Mouse (Mus musculus): ENCODE measurements at regions not wholly inside any gene's neighbourhood (a gene's known extent, or its start where the extent isn't known, plus 50 kb on each side); places are given as distances from the start of the nearest gene placed in this dataset.

DNA sequence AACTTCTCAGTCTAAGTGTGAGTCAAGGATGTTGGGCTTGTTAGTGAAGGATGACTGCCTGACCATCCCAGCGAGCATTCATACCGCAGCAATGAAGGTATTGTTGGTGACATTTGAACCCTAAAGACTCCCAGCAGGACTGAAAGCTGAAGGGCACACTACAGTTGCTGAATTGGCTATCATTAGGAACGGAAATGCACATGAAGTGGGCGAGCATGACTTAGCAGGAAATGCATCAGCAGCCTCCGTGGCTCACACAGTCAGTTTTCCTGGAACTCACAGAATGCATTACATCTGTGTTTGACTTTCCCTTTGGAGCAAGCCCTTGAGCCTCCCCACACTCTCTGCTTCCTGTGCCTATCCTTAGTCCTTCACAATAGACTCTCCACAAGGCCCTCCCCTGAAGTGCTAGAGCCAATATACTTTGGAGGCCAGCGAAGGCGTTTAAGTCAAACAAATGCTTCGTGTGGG, 63.9 kb downstream of the Tmco5 start:
- peak; percentile 15 for DNase-seq (ENCODE audit: low spot score)

DNA sequence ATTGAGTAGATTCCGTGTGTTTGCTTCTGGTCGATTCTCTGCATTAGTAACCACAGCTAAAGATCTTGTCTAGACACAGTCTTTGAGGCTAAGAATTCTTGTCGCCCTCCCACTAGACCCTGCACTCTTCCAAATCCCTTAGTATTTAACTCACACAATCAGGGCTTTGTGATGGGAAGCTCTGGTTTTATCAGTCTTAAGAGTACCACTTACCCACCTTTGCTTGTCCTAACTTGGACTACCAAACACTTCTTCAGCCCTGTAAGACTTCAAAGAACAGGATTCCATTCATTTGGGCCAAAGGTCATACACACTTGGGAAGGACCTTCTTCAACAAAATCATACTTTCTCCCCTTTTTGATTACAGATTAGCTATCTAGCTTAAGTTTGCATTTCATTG, 70.0 kb downstream of the Tmco5 start:
- no peak for DNase-seq (ENCODE audit: low spot score)

DNA sequence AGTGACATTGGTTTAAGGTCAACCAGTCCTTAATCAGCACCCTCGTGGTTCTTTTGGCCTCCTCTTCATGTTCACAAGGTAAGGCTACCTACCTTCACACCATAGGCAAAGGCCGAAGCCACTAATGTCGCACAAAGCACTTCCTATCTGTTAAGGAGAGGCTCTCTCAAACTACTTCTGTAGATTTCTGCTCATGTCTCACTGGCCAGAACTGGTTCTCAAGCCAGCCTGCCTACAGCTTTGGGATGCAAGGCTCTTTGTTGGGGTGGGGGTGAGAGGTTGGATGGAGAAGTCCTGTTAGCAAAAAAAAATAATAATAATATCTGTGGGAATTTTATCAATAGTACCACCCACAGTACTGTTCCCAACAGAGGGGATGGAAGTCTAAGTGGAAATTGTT, 71.2 kb downstream of the Tmco5 start:
- no peak for DNase-seq (ENCODE audit: low spot score)

DNA sequence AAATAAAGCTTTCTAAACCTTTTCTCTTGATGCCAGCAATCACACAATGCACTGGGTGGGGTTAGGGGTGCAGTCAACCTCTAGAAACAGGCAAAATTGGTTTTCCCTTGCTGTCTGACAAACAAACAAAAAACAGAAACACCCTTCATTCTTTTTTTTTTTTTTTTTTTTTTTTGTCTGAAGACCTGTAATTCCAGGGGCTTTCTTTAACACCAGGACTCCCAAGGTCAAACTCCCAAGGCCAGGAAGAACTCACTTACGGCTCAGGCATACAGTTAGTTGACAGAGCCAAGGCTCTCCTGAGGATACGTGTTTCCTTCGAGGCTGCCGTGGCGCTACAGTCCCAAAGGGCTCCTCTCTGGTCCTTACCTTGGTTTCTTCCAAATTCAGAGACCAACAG, 71.7 kb downstream of the Tmco5 start:
- no peak for DNase-seq (ENCODE audit: low spot score)

DNA sequence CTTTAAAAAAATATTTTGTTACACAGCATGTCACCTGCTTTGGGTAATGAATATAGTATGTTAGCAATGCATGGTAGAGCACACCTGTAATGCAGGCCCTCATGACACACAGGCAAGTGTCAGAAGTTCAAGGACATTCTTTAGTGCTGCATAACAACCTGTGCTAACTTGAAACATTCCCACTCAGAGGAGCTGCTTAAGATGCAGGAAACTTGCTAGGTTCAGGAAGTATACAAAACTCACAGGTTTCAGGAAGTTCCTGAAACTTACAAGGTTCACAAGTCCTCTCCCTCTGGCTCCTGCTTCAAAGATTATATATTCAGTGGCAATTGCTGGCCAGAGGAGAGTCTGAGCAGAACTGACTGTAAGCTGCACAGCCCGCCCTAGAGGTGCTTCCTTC, 73.0 kb downstream of the Tmco5 start:
- DNase-seq (ENCODE audit: low spot score): no peak

DNA sequence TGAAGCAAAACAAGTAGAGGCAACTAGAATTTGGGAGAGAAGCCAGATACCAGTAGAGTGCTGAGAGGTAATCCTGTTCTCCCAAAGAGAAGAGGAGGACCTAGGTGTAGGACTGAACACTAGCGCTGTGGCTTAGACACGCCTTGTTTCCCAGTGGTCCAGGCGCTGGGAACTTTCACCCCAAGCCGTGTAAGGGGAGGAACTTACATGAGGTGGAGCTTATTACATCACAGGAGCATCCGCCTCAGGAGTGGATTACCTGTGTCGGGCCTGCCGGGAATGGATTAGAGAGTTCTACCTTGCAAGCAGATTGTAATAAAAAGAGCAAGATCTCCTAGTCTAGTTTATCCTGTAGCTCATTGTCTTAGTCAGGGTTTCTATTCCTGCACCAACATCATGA, 75.8 kb downstream of the Tmco5 start:
- DNase-seq (ENCODE audit: low spot score): no peak

GRCm38 (mm10) chr2:116954896-116955295, 76.4 kb downstream of the Tmco5 start:
- no peak for DNase-seq (ENCODE audit: low spot score)

DNA sequence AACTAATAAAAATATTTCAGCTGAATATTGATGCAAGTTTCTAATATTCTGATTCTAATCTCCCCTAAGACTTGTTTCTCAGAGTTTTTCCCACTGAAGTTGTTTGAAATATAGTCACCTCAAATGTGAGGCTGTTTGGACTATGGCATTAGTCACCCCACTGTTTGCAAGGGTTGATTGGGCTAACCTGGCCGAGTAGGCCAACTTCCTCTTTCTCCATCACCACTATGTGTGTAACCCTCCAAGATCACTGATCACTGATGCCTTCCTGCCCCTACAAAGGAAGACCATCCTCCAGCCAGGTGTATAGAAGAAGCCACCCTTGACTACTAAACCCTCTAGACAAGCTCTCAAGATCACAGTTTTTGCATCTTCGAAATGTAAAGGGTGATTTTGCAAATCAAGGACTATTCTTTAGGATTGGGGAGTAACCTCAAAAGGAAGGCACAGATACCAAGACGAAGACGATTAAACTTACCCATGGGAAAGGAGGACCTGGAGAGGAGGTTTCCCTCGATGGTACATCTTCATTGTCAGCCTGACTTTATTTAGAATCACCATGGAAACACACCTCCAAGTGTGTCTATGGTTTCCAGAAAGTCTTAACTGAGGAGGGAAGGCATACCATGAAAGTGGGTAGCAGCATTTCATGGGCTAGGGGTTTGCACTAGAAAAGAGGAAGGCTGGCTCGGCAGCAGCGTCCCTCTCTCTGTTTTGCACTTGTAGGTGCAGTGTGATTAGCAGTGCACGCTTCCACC, 84.8 kb downstream of the Tmco5 start:
- no peak for DNase-seq (ENCODE audit: low spot score)

GRCm38 (mm10) chr2:116966266-116966665, 87.8 kb downstream of the Tmco5 start:
- no peak for DNase-seq (ENCODE audit: low spot score)

DNA sequence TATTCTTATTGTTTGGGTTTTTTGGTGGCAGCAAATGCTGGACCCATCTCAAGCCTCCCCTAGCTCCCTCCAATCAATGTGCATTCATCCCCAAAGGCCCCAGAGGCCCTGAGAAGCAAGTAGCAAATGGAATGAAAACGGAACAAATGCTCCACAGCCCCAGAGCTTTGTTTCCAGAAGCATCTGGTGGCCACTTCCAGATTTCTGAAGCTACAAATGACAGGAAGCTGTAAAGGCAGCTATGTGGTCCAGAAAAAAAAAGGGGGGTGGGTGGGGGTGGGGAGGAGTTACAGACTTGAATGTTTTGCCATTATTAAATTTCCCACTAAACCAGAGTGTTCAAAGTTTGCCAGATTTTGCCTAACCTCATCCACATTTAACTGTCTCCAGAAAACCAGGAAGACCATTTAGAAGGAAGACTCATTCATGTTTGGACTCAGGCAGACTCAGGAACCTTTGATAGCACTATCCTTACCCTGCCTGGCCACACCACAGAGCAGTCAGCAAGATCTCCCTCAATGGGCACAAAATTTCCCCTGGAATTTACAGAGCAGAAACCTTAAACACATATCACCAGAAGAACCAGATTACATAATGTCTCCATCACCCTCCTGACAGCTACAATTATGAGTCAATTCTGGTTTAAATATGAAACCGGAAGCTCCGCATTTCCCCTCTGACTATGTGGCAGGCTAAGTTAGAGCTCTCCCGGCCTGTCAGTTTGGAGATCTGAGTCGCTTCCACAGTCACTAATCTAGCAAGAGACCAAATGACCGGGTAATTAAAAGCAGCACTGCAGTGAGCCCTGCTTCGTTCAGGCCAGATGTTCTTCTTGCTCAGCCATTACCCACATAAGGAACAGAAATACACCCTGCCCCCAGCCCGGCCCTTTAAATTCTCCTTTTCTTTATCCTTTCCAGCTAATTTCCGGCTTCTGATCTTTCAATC, 93.4 kb downstream of the Tmco5 start:
- peak; percentile 25 for DNase-seq (ENCODE audit: low spot score)

- peak; percentile 31 for DNase-seq (ENCODE audit: low spot score)
Measured at GRCm38 (mm10) chr2:116972614-116972985, 94.1 kb downstream of the Tmco5 start.

GRCm38 (mm10) chr2:116973441-116973840, 95.0 kb downstream of the Tmco5 start:
- DNase-seq (ENCODE audit: low spot score): no peak

GRCm38 (mm10) chr2:116974152-116974551, 95.7 kb downstream of the Tmco5 start:
- no peak for DNase-seq (ENCODE audit: low spot score)

DNA sequence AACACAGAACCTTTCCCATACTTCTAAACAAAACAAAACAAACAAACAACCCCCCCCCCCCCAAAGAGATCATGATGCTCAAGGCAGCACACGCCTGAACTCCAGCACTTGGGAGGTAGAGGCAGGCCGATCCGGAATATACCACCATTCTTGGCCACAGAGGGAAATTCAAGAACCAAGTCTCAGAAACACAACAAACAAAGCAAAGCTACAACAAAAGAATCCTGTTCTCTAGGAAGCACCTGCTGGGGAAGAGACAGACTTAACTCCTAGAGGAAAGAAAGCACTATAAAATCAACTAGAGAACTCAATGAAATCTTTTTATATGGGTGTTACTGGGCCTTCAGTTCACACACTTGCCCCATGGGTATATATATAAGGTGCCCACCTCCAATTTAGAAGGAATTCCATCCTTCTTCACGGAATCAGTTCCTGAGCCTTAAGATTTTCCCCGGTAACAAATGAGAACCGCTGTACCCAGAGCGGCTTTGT, 96.1 kb downstream of the Tmco5 start:
- no peak for DNase-seq (ENCODE audit: low spot score)

- no peak for DNase-seq (ENCODE audit: low spot score)
Measured at GRCm38 (mm10) chr2:116975091-116975600, 96.7 kb downstream of the Tmco5 start.

- DNase-seq (ENCODE audit: low spot score): peak; percentile 73
Measured at GRCm38 (mm10) chr2:116975601-116976431, 97.3 kb downstream of the Tmco5 start.

DNA sequence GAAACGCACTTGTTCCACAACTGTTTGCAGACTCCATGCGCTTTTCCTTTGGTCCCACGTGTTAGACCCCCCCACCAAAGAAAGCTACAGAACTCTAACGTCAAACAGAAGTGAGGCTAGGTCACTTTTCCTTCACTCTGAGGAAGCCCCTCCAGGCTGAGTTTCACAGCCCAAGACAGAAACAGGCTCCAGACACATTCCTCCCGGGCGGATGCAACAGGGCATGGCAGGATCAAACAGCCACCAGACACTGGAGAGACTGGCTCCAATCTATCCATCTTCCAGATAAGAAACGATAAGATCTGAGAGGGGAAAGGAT, 97.9 kb downstream of the Tmco5 start:
- DNase-seq (ENCODE audit: low spot score): peak; percentile 57

DNA sequence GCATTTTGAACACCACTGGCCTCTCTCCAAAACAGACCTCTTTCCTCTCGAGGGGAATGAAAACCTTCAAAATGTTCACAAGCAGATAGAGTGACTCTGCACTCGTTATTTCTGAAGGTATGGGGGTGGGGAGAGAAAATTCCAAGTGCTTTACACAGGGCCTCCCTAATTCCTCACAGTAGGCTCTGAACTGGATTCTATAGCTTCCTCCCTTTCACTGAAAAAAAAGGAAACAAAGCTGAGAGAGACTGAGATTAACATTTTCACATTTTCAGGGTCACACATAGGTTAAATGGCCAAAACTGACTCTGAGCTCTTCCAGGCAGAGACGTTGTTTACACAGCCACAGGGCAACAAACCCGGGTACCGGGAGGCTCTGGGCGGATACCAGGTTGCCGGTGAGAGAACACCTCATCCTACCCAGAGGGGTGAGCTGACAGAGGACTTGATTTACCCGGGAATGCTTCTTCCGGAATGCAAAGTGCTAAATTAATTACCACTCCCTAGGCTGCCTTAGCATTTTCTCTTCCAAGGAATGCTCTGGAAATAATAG, 98.5 kb downstream of the Tmco5 start:
- DNase-seq (ENCODE audit: low spot score): peak; percentile 25

DNA sequence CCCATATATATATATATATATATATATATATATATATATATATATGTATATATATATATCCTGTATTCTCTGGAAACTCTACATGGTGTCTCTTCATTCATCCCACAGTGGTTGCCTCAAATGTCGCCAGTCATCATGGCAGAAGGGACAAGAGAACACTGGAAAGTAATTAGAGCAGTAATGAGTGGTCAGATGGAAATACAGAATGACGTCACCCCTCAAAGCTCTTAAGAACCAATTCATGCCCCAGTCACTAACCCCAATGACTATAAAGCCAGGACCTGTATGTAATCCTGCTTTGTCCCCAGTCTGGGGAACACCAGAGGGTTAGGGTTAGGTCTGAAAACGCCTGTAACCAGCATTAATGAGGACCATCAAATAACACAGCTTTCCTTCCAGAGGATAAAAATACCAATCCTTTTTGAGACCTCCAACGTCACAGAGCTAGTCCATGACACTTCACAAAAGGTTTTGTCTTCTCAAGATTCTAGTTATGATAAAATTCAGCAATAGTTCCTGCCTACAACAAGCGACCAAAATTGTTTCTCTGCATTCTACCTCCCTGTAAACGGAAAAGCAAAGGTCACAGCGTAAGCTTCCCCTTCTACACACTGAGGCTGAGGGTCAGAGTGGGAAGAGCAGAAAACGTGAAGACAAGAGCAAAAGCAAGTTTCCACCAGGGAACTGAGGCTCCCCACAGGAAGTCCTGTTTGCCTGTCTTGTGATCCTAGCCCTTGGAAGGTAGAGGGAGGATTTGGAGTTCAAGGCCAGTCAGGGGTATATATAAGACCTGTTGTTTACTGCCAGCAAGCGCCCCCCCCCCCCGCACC, 99.5 kb downstream of the Tmco5 start:
- DNase-seq (ENCODE audit: low spot score): no peak

- DNase-seq (ENCODE audit: low spot score): no peak
Measured at GRCm38 (mm10) chr2:116978809-116979208, 100.3 kb downstream of the Tmco5 start.
